Mouse (Mus musculus): Measurements from ENCODE around the gene Nxph3. TPM values are rescaled to one million over a fixed set of nuclear protein-coding genes. Genes with fewer than 3 reads are reported as not detected.
A peak's percentile ranks its signal among the peaks of the same experiment; 100 is the strongest.
"Not testable (repeated sequence)": the region's sequence is repeated elsewhere in the genome, so short reads cannot be mapped to it uniquely, and the experiment has no call there.

Gene Nxph3
- total RNA-seq, 2 experiments from 2014 or later: 0.70 to 1.2 TPM

GRCm38 (mm10) chr11:95520456-95521072 lies 6.2 kb upstream of the Nxph3 start:
- intact Hi-C loops (cut with DNase I; ENCODE audit: low total_unique reads): no loop called here
- DNase-seq: peak; percentile 86

- DNase-seq: no peak
- intact Hi-C loops (cut with DNase I; ENCODE audit: low total_unique reads): no loop called here
Observed at GRCm38 (mm10) chr11:95519996-95520395, 5.6 kb upstream of the Nxph3 start.

GRCm38 (mm10) chr11:95519299-95519698 lies 4.9 kb upstream of the Nxph3 start:
- intact Hi-C loops (cut with DNase I; ENCODE audit: low total_unique reads): no loop called here
- DNase-seq: no peak

- no peak for DNase-seq
- intact Hi-C loops (cut with DNase I; ENCODE audit: low total_unique reads): loop anchor here (2.0 kb wide), 1 partner anchor 128 kb away; no protein-coding TSS in a partner anchor
Observed at GRCm38 (mm10) chr11:95517162-95517561, 2.8 kb upstream of the Nxph3 start.

- intact Hi-C loops (cut with DNase I; ENCODE audit: low total_unique reads): loop anchor here (2.0 kb wide), 1 partner anchor 128 kb away; no protein-coding TSS in a partner anchor
- DNase-seq: no peak
Observed at GRCm38 (mm10) chr11:95516491-95516911, 2.1 kb upstream of the Nxph3 start.

- intact Hi-C loops (cut with DNase I; ENCODE audit: low total_unique reads): loop anchor here (2.0 kb wide), 1 partner anchor 127 kb away; no protein-coding TSS in a partner anchor
Observed at GRCm38 (mm10) chr11:95515376-95516323, 1.3 kb upstream of the Nxph3 start.

GRCm38 (mm10) chr11:95513461-95514297 lies 691 bp downstream of the Nxph3 start:
- intact Hi-C loops (cut with DNase I; ENCODE audit: low total_unique reads): no loop called here
- peak; percentile 38 for DNase-seq

More at GRCm38 (mm10) chr11:95515376-95516323, 1.3 kb upstream of the Nxph3 start:
- DNase-seq: no peak

- intact Hi-C loops (cut with DNase I; ENCODE audit: low total_unique reads): no loop called here
- DNase-seq: no peak
Observed at GRCm38 (mm10) chr11:95512383-95512782, 2.0 kb downstream of the Nxph3 start.

GRCm38 (mm10) chr11:95511919-95512318 lies 2.5 kb downstream of the Nxph3 start:
- DNase-seq: no peak
- intact Hi-C loops (cut with DNase I; ENCODE audit: low total_unique reads): no loop called here

GRCm38 (mm10) chr11:95510631-95511030 lies 3.7 kb downstream of the Nxph3 start:
- DNase-seq: no peak
- intact Hi-C loops (cut with DNase I; ENCODE audit: low total_unique reads): no loop called here

GRCm38 (mm10) chr11:95509126-95509717 lies 5.1 kb downstream of the Nxph3 start:
- no peak for DNase-seq
- intact Hi-C loops (cut with DNase I; ENCODE audit: low total_unique reads): no loop called here

- DNase-seq: peak; percentile 56
- intact Hi-C loops (cut with DNase I; ENCODE audit: low total_unique reads): no loop called here
Observed at GRCm38 (mm10) chr11:95508211-95508926, 6.0 kb downstream of the Nxph3 start.

- DNase-seq: no peak
- intact Hi-C loops (cut with DNase I; ENCODE audit: low total_unique reads): no loop called here
Observed at GRCm38 (mm10) chr11:95507785-95508184, 6.6 kb downstream of the Nxph3 start.

- DNase-seq: no peak
- intact Hi-C loops (cut with DNase I; ENCODE audit: low total_unique reads): no loop called here
Observed at GRCm38 (mm10) chr11:95507041-95507716, 7.2 kb downstream of the Nxph3 start.

- intact Hi-C loops (cut with DNase I; ENCODE audit: low total_unique reads): no loop called here
- no peak for DNase-seq
Observed at GRCm38 (mm10) chr11:95504271-95504731, 10.1 kb downstream of the Nxph3 start.

GRCm38 (mm10) chr11:95503581-95504180 lies 10.7 kb downstream of the Nxph3 start:
- intact Hi-C loops (cut with DNase I; ENCODE audit: low total_unique reads): no loop called here
- DNase-seq: no peak

GRCm38 (mm10) chr11:95501826-95502225 lies 12.5 kb downstream of the Nxph3 start:
- DNase-seq; intact Hi-C loops (cut with DNase I; ENCODE audit: low total_unique reads): not testable (repeated sequence)

GRCm38 (mm10) chr11:95500836-95501235 lies 13.5 kb downstream of the Nxph3 start:
- intact Hi-C loops (cut with DNase I; ENCODE audit: low total_unique reads): no loop called here
- no peak for DNase-seq

Data from gastrocnemius, postnatal 14 days (tissue).